Mouse (Mus musculus) cerebellum, adult 9-11 months (tissue): ENCODE data around the gene Rock2.
A peak's percentile ranks its signal among the peaks of the same experiment; 100 is the strongest.

Source experiments
- DNase-seq: peaks from one replicate; pipeline ENCODE4 v3.0.0; 2022

Gene Rock2

DNA sequence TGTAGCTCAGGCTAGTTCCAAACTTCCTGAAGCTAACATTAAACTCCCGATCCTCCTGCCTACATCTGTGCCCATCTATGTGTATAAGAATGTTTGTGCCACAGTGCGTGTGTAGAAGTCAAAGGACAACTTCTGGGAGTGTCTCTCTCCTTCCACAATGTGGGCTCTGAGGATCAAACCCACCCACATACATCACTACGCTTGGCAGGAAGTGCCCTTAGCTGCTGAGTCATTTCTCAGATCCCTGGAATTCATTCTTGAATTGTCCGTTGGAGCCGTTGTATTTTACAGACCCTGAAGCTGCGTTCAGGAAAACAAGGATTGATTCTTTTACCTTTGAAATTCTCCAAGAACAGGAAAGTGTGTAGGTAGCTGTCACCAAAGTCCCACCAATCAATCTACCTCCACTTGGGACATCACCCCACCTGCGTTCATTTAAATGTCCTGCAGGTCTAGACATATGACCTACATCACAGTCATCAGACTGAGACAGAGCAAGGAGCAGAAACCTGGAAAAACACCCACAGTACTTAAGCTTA is 21.7 kb upstream of the Rock2 start:
- DNase-seq = no peak

DNA sequence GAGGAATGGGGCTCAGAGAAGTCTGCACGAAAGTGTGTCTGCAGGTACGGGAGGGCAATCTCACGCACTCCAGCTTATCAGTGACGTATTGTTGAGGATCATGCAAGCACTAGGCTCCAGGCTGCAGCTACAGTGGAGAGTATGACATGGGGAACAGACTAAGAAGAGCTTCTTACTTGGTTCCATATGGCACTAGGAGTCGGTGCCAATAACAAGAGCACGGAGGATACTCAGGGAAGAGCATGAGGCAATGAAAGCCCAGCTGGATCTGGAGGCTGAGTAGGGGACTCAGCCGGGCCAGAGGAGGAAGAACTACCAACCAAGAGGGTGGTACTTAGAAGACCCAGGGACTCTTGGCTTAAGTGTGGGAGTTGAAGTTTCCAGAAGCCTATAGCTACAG is 21.1 kb upstream of the Rock2 start:
- peak; percentile 82 for DNase-seq

GRCm38 (mm10) chr12:16874086-16874485 is 20.6 kb upstream of the Rock2 start:
- DNase-seq = peak; percentile 65

DNA sequence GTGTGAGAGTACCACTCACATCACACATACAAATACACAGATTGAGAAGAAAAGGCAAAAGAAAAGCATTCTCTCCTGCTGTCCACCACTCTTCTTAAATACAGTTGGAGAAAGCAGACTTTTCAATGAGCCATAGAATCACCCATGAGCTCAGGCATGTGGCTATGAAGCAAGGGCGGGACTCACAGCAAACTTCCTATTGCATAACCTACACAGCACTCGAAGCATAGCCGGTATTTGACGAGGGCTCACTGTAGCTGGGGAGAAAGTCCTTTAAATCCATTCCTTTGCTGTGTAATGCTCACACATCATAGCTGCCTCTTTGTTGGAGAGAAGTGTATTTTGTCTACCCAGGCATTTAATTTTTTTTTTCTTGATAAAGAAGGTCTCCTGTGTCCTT is 19.4 kb upstream of the Rock2 start:
- no peak for DNase-seq

GRCm38 (mm10) chr12:16875678-16876077 is 19.0 kb upstream of the Rock2 start:
- no peak for DNase-seq

GRCm38 (mm10) chr12:16876667-16877066 is 18.0 kb upstream of the Rock2 start:
- no peak for DNase-seq

DNA sequence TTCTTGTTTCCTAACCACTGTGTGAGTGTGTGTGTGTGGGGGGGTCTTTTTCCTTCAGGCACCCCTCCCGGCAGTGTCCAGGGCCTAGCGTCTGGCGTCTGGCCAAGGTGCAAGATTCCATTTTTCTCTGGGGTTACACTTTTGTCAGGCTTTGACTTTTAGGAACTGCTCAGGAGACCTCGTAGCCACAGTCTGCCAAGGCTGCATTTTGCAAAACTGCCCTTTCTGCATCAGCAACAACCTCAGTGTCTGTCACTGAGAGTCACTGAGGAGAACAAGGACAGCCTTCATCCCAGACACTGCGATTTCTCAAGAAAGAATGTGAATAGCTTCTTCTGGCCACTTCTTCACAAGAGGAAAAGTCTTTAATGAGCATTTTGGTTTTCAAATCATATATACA is 17.6 kb upstream of the Rock2 start:
- no peak for DNase-seq

GRCm38 (mm10) chr12:16877679-16878078 is 17.0 kb upstream of the Rock2 start:
- no peak for DNase-seq

DNA sequence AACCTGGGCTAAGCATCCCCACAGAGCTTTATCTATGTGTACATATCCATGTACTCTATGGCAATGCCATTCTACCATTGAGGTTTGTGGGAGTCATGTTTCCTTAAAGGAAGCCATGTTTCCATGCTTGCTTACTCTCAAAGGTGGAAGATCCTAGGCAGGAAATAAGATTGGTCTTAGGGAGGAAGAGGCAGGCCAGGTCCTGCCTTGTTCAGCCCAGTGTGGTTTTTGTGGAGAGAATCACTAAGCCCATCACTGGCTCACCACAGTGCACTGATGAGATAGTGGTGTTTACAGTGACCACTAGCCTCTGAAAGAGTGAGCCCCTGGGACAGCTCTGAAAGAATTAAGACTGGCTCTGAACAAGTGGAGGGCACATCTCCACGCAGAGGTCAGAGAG is 15.3 kb upstream of the Rock2 start:
- no peak for DNase-seq

- no peak for DNase-seq
Measured at GRCm38 (mm10) chr12:16880077-16880476, 14.6 kb upstream of the Rock2 start.

GRCm38 (mm10) chr12:16882442-16882841 is 12.3 kb upstream of the Rock2 start:
- no peak for DNase-seq

DNA sequence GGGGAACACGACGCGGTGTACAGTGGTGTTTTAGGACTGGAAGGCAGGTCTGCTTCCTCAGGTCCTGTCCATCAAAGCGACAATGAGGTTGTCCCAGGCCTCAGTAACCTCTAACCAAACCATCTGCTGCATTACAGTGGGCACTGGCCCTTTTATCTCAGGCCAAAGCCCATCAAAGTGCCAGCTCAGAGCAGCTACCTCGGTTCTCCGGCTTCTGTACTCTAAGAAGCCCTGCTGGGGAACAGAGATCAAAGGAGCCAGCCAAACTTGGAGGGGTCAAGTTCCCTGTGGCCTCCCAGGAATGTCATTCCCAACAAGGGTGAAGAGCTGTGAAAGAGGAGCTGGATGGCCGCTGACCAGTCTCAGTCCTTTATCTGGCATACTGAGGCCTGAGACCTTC is 11.6 kb upstream of the Rock2 start:
- no peak for DNase-seq

DNA sequence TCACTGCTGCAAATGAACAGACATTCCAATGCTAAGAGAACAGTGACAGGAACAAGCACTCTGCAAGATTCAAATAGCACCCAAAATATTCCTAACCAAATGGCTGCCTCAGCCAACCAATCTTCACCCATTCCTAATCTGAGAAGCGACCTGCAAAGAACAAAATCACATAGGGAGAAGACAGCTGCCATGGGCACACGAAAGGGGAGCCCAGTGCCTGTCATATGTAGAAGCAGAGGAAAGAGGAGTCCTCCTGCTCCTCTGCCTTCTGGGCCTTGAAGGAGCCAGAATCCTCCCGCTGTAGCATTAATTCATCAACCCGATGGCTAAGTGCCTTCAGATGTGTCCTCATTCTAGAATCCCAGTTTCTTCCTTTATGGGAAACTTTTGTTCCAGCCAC is 10.2 kb upstream of the Rock2 start:
- DNase-seq = no peak

DNA sequence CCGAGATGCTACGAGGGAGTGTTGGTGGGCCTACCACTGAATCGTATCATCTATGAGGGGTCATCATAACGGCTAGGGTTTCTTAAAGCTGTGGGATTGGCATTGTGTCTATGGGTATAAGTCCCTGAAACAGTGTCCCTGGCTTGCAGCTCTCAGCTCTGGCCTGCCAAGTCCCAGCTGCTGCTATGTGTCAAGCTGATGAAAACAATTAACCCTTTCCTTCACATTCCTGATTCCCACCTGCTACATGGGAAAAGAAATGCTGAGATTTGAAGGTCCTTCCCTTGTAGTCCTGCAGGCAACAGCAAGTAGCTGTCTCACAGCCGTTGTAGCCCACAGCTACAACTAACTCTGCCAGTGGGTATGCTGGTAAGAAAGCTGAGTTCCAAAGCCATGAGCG is 8.3 kb upstream of the Rock2 start:
- no peak for DNase-seq

DNA sequence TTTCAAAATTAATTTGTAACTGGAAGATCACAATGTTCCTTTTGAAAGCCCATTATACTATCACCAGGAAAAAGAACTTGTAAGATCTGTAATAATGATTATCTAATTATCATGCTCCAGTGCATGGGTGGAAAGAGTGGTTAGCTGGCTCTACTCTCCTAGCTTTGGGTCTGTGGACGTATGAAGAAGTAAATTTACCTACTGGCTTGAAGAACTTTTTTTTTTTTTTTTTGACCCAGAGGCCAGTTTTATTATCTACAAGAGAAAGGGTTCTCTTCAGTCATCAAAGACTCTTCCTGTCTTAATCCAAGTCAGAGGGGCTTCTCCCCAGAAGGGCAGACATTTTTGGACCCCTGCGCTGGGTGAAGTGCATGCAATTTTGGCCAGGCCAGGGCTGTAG is 1.7 kb upstream of the Rock2 start:
- no peak for DNase-seq

GRCm38 (mm10) chr12:16893656-16894395 is 869 bp upstream of the Rock2 start:
- no peak for DNase-seq

DNA sequence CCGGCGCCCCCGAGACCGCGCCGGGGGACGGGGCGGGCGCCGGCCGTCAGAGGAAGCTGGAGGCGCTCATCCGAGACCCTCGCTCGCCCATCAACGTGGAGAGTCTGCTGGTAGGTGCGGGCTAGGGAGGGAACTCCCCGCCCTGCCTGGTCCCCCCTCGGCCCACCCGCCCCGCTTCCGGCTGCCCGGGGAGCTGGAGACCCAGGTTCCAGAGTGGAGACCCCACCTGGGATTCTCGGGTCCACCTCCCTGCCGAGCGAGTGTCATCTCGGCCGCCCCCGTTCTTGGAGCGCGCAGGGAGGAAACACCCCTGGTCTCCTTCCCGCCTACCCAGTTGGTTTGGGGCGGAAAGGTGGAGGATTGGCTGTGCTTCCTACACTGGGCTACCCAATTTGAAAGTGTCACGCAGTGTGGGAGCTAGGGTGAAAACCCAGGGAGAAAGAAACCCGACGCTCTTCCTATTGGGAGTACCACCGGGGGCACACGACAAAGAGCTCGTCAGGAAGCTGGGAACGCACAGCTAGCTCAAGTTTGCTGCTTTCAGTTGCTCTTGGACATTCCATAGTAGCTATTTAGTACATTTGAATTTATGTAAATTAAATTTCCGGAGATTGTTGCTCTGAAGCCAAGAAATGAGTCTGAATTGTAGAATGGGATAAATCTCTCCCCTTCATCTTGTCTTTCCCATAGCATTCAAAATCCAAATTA is 680 bp downstream of the Rock2 start:
- DNase-seq = peak; percentile 76

DNA sequence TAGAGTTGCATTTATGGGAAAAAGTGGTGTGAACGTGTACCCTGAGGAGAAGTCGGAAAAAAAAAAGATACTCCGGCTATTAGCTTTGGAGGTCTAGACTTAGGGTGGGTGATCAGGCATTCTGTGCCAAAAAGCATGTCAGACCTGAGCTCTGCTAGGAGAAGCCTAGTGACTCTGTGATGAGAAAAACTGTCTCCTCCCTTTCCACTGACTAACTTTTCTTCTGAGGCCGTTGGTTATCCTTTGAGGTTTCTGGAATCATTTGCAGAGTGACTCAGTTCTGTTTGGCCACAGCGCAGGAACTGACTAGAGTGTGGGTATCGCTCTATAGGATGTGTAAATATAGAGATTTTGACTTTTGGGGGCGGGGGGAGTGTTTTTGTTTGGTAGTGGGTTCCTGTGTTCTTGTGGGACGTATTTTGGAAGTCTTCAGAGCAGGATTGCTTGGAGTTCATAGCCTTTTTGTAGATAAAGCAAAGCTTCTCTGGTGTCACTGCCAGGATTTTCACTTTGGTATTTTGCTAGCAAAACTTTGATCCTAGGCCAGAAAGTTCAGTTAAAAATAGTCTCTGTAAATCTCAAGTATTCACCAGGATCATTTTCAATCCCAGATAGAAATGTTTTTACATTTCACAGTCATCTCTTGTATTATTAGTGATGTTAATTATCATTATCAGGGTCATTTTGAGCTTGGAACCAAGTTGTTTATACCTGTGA is 1.5 kb downstream of the Rock2 start:
- peak; percentile 47 for DNase-seq

DNA sequence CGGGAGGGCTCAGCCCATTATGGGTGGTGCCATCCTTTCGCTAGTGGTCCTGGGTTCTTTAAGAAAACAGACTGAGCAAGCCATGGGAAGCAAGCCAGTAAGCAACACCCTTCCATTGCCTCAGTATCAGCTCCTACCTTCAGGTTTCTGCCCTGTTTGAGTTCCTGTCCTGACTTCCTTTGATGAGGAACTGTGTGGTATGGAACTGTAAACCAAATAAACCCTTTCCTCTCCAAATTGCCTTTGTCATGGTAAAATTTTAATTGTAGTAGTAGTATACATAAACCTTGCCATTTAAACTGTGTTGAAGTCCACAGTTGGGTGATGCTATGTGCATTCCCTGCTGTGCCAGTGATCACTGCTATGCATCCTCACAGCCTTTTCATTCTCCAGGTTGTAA is 2.5 kb downstream of the Rock2 start:
- peak; percentile 37 for DNase-seq

DNA sequence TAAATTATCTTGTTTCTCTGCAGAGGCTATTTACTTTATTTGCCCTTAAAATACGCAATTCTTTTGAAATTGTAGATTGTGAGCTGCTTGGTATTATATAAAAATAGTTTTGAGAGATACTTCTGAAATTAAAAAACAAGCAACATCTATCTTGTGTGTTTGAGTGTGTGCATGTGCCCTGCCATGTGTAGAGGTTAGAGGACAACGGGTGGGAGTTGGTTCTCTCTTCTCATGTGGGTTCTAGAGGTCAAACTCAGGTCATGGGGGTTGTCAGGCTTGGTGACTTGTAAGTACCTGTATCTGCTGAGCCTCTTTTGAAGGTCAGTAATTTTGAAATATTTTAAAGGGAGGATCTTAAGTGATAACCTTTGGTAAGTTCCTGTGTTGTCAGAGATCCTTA is 3.5 kb downstream of the Rock2 start:
- DNase-seq = peak; percentile 31

DNA sequence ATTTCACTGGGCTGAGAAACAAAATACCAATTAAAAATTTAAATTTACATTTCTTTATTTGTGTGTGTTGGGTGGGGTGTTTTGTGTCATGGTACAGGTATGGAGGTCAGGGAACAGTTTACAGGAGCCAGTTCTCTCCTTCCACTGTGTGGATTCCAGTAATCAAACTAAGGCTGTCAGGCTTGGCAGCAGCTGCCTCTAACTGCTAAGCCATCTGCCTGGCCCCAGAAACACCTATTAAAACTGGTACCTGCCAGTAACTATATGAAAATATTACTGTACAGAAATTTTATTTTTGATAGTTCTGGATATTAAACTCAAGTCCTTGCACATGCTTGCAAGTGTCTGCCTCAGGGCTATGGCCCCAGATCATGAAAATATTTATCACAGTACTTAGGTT is 4.1 kb downstream of the Rock2 start:
- DNase-seq = peak; percentile 79

GRCm38 (mm10) chr12:16900625-16901222 is 6.0 kb downstream of the Rock2 start:
- DNase-seq = no peak

DNA sequence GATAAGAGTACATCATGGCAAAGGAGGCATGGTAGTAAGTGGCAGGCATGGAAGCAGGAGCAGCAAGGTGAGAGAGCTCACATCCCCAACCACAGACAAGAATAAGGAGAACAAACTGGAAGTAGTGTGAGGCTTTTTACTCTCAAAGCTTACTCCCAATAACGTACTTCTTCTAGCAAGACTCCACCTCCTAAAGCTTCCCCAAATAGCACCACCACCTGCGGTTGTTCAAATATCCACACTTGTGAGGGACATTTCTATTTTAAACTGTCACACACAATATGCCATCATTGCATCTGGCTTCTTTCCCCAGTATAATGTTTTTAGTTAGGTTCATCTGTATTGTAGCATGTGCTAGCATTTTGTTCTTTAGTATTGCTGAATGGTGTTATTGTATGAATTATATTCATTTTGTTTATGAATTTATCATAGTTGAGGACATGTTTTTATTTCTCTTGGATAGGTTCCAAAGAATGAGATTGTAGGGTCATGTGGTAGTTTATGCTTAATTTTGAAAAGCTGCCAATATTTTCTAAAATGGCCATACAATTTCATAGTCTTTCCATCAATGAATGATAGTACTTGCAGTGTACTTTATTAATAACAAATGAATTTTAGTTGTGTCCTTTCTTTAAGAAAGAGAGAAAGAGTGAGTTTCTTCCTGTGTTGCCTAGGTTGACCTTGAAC is 9.4 kb downstream of the Rock2 start:
- no peak for DNase-seq
